ENCODE assay signal across 25 mouse cellular contexts in genomic region chr5:110594465-110594864, GRCm38 (mm10). TPM values are rescaled to one million over a fixed set of nuclear protein-coding genes. Genes with fewer than 3 reads are reported as not detected.
DNase-seq lines count a peak whose midpoint lies in the region; ATAC-seq and TF ChIP-seq lines count a peak whose summit lies in the region.
"Had no signal": no experiment of that assay in that cellular context is flagged by ENCODE, and none has a peak within 500 bp of the region (broad histone marks: within the 10 kb centered on the region; RNA-seq: fewer than 3 reads in every experiment).

No protein-coding gene starts in this region.

- no peaks in the 10 kb centered on the region for H3K4me1 ChIP-seq in heart, embryonic 11.5 days (ENCODE audit: control insufficient read depth, insufficient read depth, low read length)

- H3K4me2 ChIP-seq in heart, embryonic 11.5 days: no peak overlapping the region
- H3K4me2 ChIP-seq: embryonic facial prominence, embryonic 15.5 days; hindbrain, embryonic 15.5 days; midbrain, embryonic 15.5 days; neural tube, embryonic 15.5 days had no signal

- H3K27ac ChIP-seq in layer of hippocampus, adult 2 months: peak overlapping the region; percentile 78
- no peak overlapping the region for H3K27ac ChIP-seq in heart, embryonic 11.5 days (ENCODE audit: low read depth, low read length)
- H3K27ac ChIP-seq: embryonic facial prominence, embryonic 15.5 days; hindbrain, embryonic 15.5 days; kidney, postnatal 0 days; limb, embryonic 10.5 days; midbrain, embryonic 15.5 days; neural tube, embryonic 15.5 days had no signal

- no peak overlapping the region for H3K9ac ChIP-seq in heart, embryonic 11.5 days (ENCODE audit: low read depth, low read length)
- H3K9ac ChIP-seq: embryonic facial prominence, embryonic 15.5 days; hindbrain, embryonic 15.5 days; midbrain, embryonic 15.5 days; neural tube, embryonic 15.5 days had no signal

- ATAC-seq in heart, embryonic 11.5 days (replicated peaks; ENCODE audit: insufficient number of reproducible peaks, low FRiP score, low TSS enrichment): no peak
- ATAC-seq: forebrain, embryonic 16.5 days; midbrain, embryonic 15.5 days had no signal

- 55% methylated on average over 8 of the region's 8 CpGs for WGBS in heart, embryonic 11.5 days (ENCODE audit: insufficient replicate concordance)

- peaks cover 7% of the 10 kb centered on the region; the same call in 1 of the 2 replicates for H3K27me3 ChIP-seq in heart, embryonic 11.5 days (ENCODE audit: control insufficient read depth, insufficient read depth, low read length)
- H3K27me3 ChIP-seq: hindbrain, embryonic 15.5 days; midbrain, embryonic 15.5 days; neural tube, embryonic 15.5 days had no signal

- no peak overlapping the region for H3K4me3 ChIP-seq in layer of hippocampus, adult 2 months
- H3K4me3 ChIP-seq in heart, embryonic 11.5 days (ENCODE audit: low read depth, low read length): no peak overlapping the region
- H3K4me3 ChIP-seq: embryonic facial prominence, embryonic 15.5 days; hindbrain, embryonic 15.5 days; limb, embryonic 10.5 days; midbrain, embryonic 15.5 days; myocyte; neural tube, embryonic 15.5 days had no signal

- no peaks in the 10 kb centered on the region for H3K36me3 ChIP-seq in heart, embryonic 11.5 days (ENCODE audit: control insufficient read depth, insufficient read depth, low read length)
- H3K36me3 ChIP-seq: embryonic facial prominence, embryonic 15.5 days; hindbrain, embryonic 15.5 days; limb, embryonic 10.5 days; midbrain, embryonic 15.5 days had no signal

- TF ChIP-seq CTCF in layer of hippocampus, adult 2 months (conservative IDR thresholded peaks at IDR 0.05): no peak

- DNase-seq in layer of hippocampus, adult 2 months (ENCODE audit: low spot score in 2 of 2): peak in 1 of 2 experiments; percentile 67
- no peak for DNase-seq in layer of hippocampus, postnatal 25 days (ENCODE audit: extremely low spot score in 1 of 2, low spot score in 1 of 2)
- DNase-seq in right cerebral cortex, postnatal 25 days: peak; percentile 33
- DNase-seq in right cerebral cortex, postnatal 4 days: no peak
- peak; percentile 80 for DNase-seq in T-cell, adult 2 months (ENCODE audit: low spot score)
- DNase-seq in ovary, postnatal 14 days (ENCODE audit: low spot score): no peak
- DNase-seq: B cell, adult 2 months; cerebellum, adult 2 months; cerebellum, postnatal 36 days; gastrocnemius, postnatal 10 days; heart, adult 11 months; heart, postnatal 36 days; kidney, adult 18-20 months; lung, adult 18-20 months had no signal

- no peaks in the 10 kb centered on the region for H3K9me3 ChIP-seq in heart, embryonic 11.5 days (replicated peaks; ENCODE audit: control insufficient read depth, low read length)
- H3K9me3 ChIP-seq: embryonic facial prominence, embryonic 15.5 days; hindbrain, embryonic 15.5 days; limb, embryonic 10.5 days; midbrain, embryonic 15.5 days; neural tube, embryonic 15.5 days had no signal

RNA-seq across cellular contexts. Expression of gene Galnt9, which starts 50.3 kb away (rescaled TPM):
- 100 to 1,000 TPM in 1 of 2 experiments, 10 to 100 TPM in 1; 98.3 to 111 TPM for total RNA-seq in layer of hippocampus, adult 2 months (2021)
- total RNA-seq in layer of hippocampus, postnatal 25 days (2021): 100 to 1,000 TPM; 111 to 124 TPM
- not detected in 2 replicates for polyA plus RNA-seq in heart, embryonic 11.5 days (2014; fragmentation: Nextera tagmentation; extraction: Ambion mirVana)
- total RNA-seq: heart, postnatal 36 days; liver, adult 2 months; megakaryocyte-erythroid progenitor cell, adult 5-6 weeks had no signal
- polyA plus RNA-seq: limb, embryonic 10.5 days had no signal

RNA-seq across cellular contexts. Expression of gene Noc4l, which starts 58.8 kb away (rescaled TPM):
- total RNA-seq in layer of hippocampus, adult 2 months (2021): 10 to 100 TPM; 23.4 to 23.8 TPM
- 10 to 100 TPM; 29.1 to 29.5 TPM for total RNA-seq in layer of hippocampus, postnatal 25 days (2021)
- 35.8 and 41.7 TPM in 2 replicates for polyA plus RNA-seq in heart, embryonic 11.5 days (2014; fragmentation: Nextera tagmentation; extraction: Ambion mirVana)

RNA-seq across cellular contexts. Expression of gene Ddx51, which starts 58.8 kb away (rescaled TPM):
- 10 to 100 TPM; 31.2 to 35.0 TPM for total RNA-seq in layer of hippocampus, adult 2 months (2021)
- 10 to 100 TPM; 24.1 to 34.6 TPM for total RNA-seq in layer of hippocampus, postnatal 25 days (2021)
- 18.0 and 22.0 TPM in 2 replicates for polyA plus RNA-seq in heart, embryonic 11.5 days (2014; fragmentation: Nextera tagmentation; extraction: Ambion mirVana)

Comparison
In these comparisons a context has a peak if more than half of its experiments do, and no peak if none do; other contexts are left out.
1. DNase-seq: peak in right cerebral cortex, postnatal 25 days (single experiment) and T-cell, adult 2 months (single experiment); none in layer of hippocampus, postnatal 25 days (0 of 2), right cerebral cortex, postnatal 4 days (single experiment) and ovary, postnatal 14 days (single experiment).